Mouse (Mus musculus): ENCODE measurements around the gene Mdfi. TPM values are rescaled to one million over a fixed set of nuclear protein-coding genes. Genes with fewer than 3 reads are reported as not detected.
A peak's percentile ranks its signal among the peaks of the same experiment; 100 is the strongest.

Mdfi gene
- polyA plus RNA-seq, 1 experiment: 51.1 TPM

DNA sequence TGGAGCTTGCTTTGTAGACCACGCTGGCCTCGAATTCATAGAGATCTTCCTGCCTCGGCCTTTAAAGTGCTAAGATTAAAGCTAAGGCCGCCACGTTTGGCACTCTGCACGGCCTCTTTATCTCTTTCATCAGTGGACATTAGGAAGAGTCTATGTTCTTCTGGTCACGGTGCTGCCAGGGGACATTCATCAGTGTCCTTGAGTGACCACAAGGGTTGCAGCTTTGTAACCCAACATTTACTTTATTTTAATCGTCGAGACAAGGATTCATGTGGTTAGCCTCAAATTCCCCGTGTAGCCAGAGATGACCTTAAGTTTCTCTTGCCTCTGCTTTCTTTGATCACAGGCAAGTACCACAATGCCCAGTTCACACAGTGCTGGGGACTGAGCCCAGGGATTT is 54.0 kb downstream of the Mdfi start:
- TF ChIP-seq CTCF (IDR thresholded peaks at IDR 0.05; ENCODE audit: insufficient read depth, low read length) (no peak), POLR2A (IDR thresholded peaks at IDR 0.05; ENCODE audit: borderline replicate concordance, extremely low read depth, low read depth, low read length) (no peak)
- no peak for DNase-seq
- Histone ChIP-seq H3K4me1 (ENCODE audit: control insufficient read depth, insufficient read depth, low read length) (no peaks in the 10 kb centered on the region), H3K4me3 (replicated peaks; ENCODE audit: extremely low read depth, low read depth, low read length) (no peak overlapping the region)
- 58% methylated on average over 10 of the region's 10 CpGs for WGBS

DNA sequence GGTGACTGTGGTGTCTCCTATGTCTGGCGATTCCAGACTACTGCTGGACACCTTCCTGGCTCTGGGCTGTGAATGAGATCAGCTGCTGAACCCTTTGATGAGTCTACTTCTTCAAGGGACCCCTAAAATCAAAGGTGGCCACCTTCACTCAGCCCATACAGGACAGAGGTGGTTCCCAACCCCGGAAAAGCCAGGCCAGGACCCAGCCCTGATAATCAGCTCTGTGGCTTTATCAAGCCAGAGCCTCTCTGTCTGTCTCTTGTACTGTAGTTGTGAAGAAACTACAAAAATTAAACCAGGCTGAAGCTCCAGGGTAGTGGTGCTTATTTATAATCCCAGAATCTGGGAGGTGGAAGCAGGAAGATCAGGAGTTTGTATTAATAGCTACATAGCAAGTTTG is 57.4 kb downstream of the Mdfi start:
- Histone ChIP-seq H3K4me1 (ENCODE audit: control insufficient read depth, insufficient read depth, low read length) (peaks cover 3% of the 10 kb centered on the region; the same call in 1 of the 2 replicates), H3K4me3 (replicated peaks; ENCODE audit: extremely low read depth, low read depth, low read length) (no peak overlapping the region)
- no peak for TF ChIP-seq CTCF (IDR thresholded peaks at IDR 0.05; ENCODE audit: insufficient read depth, low read length)
- no peak for TF ChIP-seq POLR2A (IDR thresholded peaks at IDR 0.05; ENCODE audit: borderline replicate concordance, extremely low read depth, low read depth, low read length)
- no peak for DNase-seq
- WGBS: 50% methylated on average over 2 of the region's 2 CpGs

DNA sequence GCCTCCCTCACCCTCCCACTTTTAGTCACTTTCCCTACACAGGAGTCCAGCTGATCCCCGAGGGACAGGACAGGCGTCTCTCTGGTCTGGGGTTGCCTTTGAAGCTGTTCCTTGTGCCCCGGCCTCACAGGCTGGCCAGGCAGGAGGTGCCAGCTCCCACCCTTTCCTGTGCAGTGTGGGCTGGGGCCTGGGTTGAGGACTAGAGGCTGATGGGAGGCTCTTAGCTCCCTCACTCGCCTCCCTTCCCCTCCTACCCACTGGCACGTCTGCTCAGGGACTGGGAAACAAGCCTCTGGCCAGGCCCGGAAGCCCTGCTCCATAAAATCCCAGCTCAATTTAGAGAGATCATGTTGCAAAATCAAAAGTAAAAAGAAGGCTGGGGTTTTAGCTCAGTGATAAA is 60.9 kb downstream of the Mdfi start:
- no peak overlapping the region for H3K4me3 ChIP-seq (replicated peaks; ENCODE audit: extremely low read depth, low read depth, low read length)
- 31% methylated on average over 6 of the region's 6 CpGs for WGBS
- no peak for TF ChIP-seq POLR2A (IDR thresholded peaks at IDR 0.05; ENCODE audit: borderline replicate concordance, extremely low read depth, low read depth, low read length)
- TF ChIP-seq CTCF (IDR thresholded peaks at IDR 0.05; ENCODE audit: insufficient read depth, low read length): no peak
- no peak for DNase-seq
- H3K4me1 ChIP-seq (ENCODE audit: control insufficient read depth, insufficient read depth, low read length): peaks cover 3% of the 10 kb centered on the region; the same call in 1 of the 2 replicates

DNA sequence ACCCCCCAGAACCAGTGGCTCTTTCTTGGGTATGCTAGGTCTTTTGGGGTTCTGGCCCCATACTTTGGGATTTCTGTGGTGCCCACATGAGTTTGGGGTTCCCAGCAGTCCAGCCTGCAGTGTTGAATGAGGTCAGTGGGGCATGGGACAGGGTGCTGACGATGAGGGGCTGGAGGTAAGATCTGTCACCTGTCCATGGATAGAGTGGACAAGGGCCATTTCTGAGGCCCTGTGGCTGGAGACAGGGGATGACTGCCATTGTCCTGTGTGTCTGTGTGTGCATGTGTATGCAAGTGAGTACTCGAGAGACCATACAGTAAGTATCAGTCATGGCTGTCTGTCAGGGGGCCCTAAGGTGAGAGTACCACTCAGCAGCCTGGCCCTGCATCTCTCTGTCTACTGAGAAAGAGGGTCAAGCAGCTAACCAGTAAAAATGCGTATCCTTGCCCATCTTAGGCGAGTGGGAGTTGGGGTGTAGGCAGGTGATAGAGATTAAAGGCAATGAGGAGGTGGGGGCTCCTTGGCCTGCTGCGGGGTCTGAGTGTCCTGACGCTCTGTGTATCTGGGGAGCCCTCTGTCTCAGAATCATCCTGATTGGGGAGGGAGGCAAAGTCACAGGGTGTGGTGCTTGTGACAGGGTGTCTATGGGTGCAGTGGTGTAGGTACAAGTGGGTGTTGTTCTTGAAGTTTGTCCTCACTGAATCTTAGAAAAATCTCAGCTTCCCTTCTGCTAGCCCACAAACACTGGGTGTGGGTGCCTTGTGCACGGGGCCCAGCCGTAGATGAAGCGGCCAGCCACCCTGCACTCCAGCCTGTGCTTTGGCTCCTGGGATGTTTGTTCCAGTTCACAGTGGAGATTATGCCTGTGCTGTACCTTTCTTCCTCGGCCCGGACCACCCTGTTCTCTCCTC is 64.8 kb downstream of the Mdfi start:
- H3K4me3 ChIP-seq (replicated peaks; ENCODE audit: extremely low read depth, low read depth, low read length): no peak overlapping the region
- peak; percentile 10; the same call in 1 of the 2 replicates for TF ChIP-seq POLR2A (IDR thresholded peaks at IDR 0.05; ENCODE audit: borderline replicate concordance, extremely low read depth, low read depth, low read length)
- no peak for TF ChIP-seq CTCF (IDR thresholded peaks at IDR 0.05; ENCODE audit: insufficient read depth, low read length)
- WGBS: 76% methylated on average over 11 of the region's 11 CpGs
- DNase-seq: no peak
- peaks cover 17% of the 10 kb centered on the region for H3K4me1 ChIP-seq (ENCODE audit: control insufficient read depth, insufficient read depth, low read length)

DNA sequence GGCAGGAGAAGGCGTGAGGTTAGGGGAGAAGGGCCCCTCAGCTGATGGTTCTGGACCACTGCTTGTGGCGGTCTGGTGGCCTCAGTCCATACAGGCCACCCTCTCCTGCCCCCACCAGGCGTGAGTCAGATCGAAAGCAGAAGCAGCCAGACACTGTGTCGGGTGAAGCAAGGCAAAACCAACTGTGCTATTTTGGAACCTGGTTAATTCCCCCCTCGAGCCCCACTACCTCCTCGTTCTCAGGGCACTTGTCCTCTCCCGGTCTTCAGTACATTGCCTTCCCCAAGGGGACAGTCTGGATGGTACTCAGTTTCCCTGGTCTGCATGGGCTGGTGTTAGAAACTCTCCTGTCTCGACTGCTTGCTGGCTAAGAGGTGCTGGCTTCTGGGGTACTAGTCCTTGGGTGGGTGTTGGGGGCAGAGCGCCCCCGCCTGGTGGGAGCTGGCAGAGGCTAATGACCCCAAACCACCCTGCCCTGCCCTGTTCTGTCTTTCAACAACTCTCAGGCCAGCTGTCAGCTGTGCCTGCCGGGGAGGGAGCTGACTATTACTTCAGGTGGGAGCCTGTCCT is 65.7 kb downstream of the Mdfi start:
- peaks cover 17% of the 10 kb centered on the region for H3K4me1 ChIP-seq (ENCODE audit: control insufficient read depth, insufficient read depth, low read length)
- TF ChIP-seq POLR2A (IDR thresholded peaks at IDR 0.05; ENCODE audit: borderline replicate concordance, extremely low read depth, low read depth, low read length): no peak
- peak; percentile 30 for TF ChIP-seq CTCF (IDR thresholded peaks at IDR 0.05; ENCODE audit: insufficient read depth, low read length)
- peak; percentile 45 for DNase-seq
- H3K4me3 ChIP-seq (replicated peaks; ENCODE audit: extremely low read depth, low read depth, low read length): no peak overlapping the region
- 45% methylated on average over 12 of the region's 12 CpGs for WGBS

DNA sequence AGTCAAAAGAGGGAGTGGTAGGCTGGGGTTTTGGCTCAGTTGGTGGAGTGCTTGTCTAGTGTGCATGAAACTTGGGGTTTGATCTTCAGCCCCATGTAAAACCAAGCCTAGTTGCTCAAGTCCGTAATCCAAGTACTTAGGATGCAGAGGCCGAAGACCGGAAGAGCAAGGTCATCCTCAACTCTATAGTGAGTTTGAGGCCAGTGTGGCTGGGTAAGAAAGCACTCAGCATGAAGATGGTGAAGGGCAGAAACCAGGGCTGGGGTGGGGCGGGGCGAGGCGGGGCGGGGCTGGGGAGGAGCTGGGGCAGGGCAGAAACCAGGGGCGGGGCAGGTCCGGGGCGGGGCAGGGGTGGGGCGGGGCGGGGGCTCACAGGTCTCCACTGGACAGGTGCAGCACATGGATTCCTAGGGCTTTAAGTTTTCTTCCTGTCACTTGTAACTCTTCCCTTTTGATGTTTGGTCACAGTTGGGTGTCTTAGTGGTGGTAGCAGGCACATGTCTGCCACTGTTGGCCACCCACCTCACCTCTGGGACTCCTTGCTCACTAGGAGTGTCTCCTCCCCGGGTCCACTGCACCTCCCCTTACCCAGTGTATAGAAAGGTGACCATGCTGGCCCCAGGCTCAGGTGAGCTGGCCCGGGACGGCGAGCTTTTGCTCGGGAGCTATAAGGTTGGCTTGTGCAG is 66.9 kb downstream of the Mdfi start:
- no peak for DNase-seq
- WGBS: 49% methylated on average over 15 of the region's 17 CpGs
- TF ChIP-seq CTCF (IDR thresholded peaks at IDR 0.05; ENCODE audit: insufficient read depth, low read length): no peak
- TF ChIP-seq POLR2A (IDR thresholded peaks at IDR 0.05; ENCODE audit: borderline replicate concordance, extremely low read depth, low read depth, low read length): no peak
- Histone ChIP-seq H3K4me1 (ENCODE audit: control insufficient read depth, insufficient read depth, low read length) (peaks cover 15% of the 10 kb centered on the region), H3K4me3 (replicated peaks; ENCODE audit: extremely low read depth, low read depth, low read length) (no peak overlapping the region)

DNA sequence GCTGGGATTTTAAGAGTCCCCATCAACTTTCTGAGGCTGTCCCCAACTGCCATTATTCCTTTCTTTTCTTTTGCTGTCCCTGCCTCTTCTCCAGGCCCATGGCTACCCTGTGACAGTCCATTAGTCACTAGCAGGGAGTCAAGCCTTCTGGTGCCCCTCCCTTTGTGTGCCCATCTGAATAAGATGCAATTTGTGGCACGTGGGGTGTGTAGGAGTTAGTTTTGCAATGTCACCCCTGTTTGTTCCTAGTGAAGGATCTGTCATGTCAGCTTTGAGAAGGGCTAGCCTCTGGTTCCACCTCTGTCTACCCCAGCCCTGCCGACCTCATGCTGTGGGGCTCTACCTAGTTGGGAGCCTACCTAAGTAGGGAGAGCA is 67.4 kb downstream of the Mdfi start:
- Histone ChIP-seq H3K4me1 (ENCODE audit: control insufficient read depth, insufficient read depth, low read length) (peaks cover 20% of the 10 kb centered on the region), H3K4me3 (replicated peaks; ENCODE audit: extremely low read depth, low read depth, low read length) (no peak overlapping the region)
- WGBS: 65% methylated on average over 2 of the region's 2 CpGs
- peak; percentile 30 for DNase-seq
- TF ChIP-seq POLR2A (IDR thresholded peaks at IDR 0.05; ENCODE audit: borderline replicate concordance, extremely low read depth, low read depth, low read length) (no peak), CTCF (IDR thresholded peaks at IDR 0.05; ENCODE audit: insufficient read depth, low read length) (no peak)

DNA sequence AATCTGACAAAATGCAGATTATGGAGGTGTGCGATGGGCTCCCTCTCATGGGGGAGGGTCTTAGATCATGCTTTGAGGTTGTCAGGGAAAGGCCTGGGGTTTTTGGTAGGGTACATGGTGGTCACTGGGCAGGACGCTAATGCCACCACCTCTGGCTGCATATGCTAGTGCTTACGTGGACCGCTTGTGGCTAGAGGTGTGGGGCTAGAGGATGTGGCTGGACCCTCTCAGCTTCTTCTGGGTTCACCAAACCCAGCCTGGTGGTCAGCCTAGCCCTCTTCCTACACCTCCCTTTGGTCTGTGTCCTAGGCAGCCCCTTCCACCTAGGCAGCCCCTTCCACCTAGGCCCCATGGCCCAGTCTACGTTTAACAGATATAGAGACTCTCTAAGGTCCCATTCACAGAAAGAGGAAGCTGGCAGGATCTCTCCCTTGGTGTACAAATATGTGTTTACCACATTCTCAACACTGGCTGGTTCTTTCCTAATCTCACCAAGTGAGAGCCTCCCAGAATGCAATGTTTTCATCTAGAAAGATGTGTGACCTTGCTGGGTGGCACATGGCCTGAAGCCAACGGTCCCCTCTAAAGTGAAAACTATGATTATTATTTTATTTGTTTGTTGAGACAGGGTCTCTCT is 68.0 kb downstream of the Mdfi start:
- H3K4me3 ChIP-seq (replicated peaks; ENCODE audit: extremely low read depth, low read depth, low read length): no peak overlapping the region
- DNase-seq: no peak
- peaks cover 20% of the 10 kb centered on the region for H3K4me1 ChIP-seq (ENCODE audit: control insufficient read depth, insufficient read depth, low read length)
- no peak for TF ChIP-seq CTCF (IDR thresholded peaks at IDR 0.05; ENCODE audit: insufficient read depth, low read length)
- TF ChIP-seq POLR2A (IDR thresholded peaks at IDR 0.05; ENCODE audit: borderline replicate concordance, extremely low read depth, low read depth, low read length): no peak
- 82% methylated on average over 6 of the region's 6 CpGs for WGBS

DNA sequence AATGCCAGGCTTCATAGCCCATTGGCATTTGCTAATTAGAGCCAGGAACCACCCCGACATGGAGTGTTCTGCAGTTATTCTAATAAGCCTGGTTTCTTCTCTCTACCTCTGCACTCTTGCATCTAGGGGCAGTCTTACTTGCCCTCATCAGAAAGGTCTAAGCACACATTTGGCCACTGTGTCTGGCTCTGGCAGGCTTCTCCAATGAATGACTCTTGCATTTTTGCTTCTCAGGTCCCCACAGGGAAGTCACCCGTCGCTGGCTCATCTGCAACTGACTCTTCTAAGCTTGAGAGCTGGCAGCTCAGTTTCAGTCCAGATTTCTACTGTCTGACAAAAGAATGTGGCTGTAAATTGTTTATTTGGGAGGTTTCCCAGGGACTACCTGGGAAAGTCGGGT is 68.5 kb downstream of the Mdfi start:
- H3K4me1 ChIP-seq (ENCODE audit: control insufficient read depth, insufficient read depth, low read length): peaks cover 20% of the 10 kb centered on the region
- no peak for DNase-seq
- TF ChIP-seq CTCF (IDR thresholded peaks at IDR 0.05; ENCODE audit: insufficient read depth, low read length) (no peak), POLR2A (IDR thresholded peaks at IDR 0.05; ENCODE audit: borderline replicate concordance, extremely low read depth, low read depth, low read length) (no peak)
- WGBS: 62% methylated on average over 4 of the region's 4 CpGs
- H3K4me3 ChIP-seq (replicated peaks; ENCODE audit: extremely low read depth, low read depth, low read length): no peak overlapping the region

Other genes starting within 250 kb of the Mdfi start
- 7.4 and 9.8 TPM in 2 replicates for gene Bysl, start 223.2 kb downstream of the Mdfi start, polyA plus RNA-seq (2012; rRNA removed)
- 20.0 and 27.3 TPM in 2 replicates for gene Med20, start 223.1 kb downstream of the Mdfi start, polyA plus RNA-seq (2012; rRNA removed)
- gene Gm20517, start 223.1 kb downstream of the Mdfi start, polyA plus RNA-seq (2012; rRNA removed): 0.45 and 0.52 TPM in 2 replicates
- 6.4 and 6.7 TPM in 2 replicates for gene Usp49, start 204.0 kb downstream of the Mdfi start, polyA plus RNA-seq (2012; rRNA removed)
- gene Tomm6, start 146.3 kb downstream of the Mdfi start, polyA plus RNA-seq (2012; rRNA removed): 94.7 and 101 TPM in 2 replicates
- gene Frs3, start 145.7 kb downstream of the Mdfi start, polyA plus RNA-seq (2012; rRNA removed): 15.2 and 17.2 TPM in 2 replicates
- gene Gm21981, start 140.2 kb downstream of the Mdfi start, polyA plus RNA-seq (2012; rRNA removed): 0.72 and 0.87 TPM in 2 replicates
- gene Prickle4, start 140.0 kb downstream of the Mdfi start, polyA plus RNA-seq (2012; rRNA removed): 3.3 and 3.9 TPM in 2 replicates
- 1.9 and 2.0 TPM in 2 replicates for gene Pgc, start 107.8 kb downstream of the Mdfi start, polyA plus RNA-seq (2012; rRNA removed)
- 43.4 and 51.1 TPM in 2 replicates for gene Tfeb, start 97.7 kb downstream of the Mdfi start, polyA plus RNA-seq (2012; rRNA removed)
- gene Foxp4, start 90.0 kb upstream of the Mdfi start, polyA plus RNA-seq (2012; rRNA removed): 100 and 117 TPM in 2 replicates
- not detected in 2 replicates for gene 1700122O11Rik, start 203.6 kb upstream of the Mdfi start, polyA plus RNA-seq (2012; rRNA removed)

Measured in lung, adult 2 months (tissue).